8 mouse cellular contexts compared by ENCODE assay signal in genomic region chr5:31220448-31221303, GRCm38 (mm10). TPM values are rescaled to one million over a fixed set of nuclear protein-coding genes. Genes with fewer than 3 reads are reported as not detected.
DNase-seq lines count a peak whose midpoint lies in the region; ATAC-seq and TF ChIP-seq lines count a peak whose summit lies in the region.

Gene Ppm1g, minus strand, starts transcription at chr5:31220687.

- H3K9me3 ChIP-seq in MEL (replicated peaks; ENCODE audit: insufficient read depth, low read length): no peaks in the 10 kb centered on the region
- no peaks in the 10 kb centered on the region for H3K9me3 ChIP-seq in lung, postnatal 0 days (ENCODE audit: low read length)

- H3K27ac ChIP-seq in MEL (ENCODE audit: control insufficient read depth, low read depth, low read length): peak within 1 kb of the TSS; percentile 84
- H3K27ac ChIP-seq in cerebellum, adult 2 months (ENCODE audit: insufficient read depth, low read length): peak within 1 kb of the TSS; percentile 67
- H3K27ac ChIP-seq in lung, postnatal 0 days (ENCODE audit: low read length): peak within 1 kb of the TSS; percentile 86

- TF ChIP-seq EP300 in MEL (IDR thresholded peaks at IDR 0.05; ENCODE audit: low read depth in 1 of 2, low read length in 2 of 2): peak in 1 of 2 experiments; percentile 41; a peak in 2 of 4 replicates
- TF ChIP-seq EP300 in lung, postnatal 0 days (IDR thresholded peaks at IDR 0.05): no peak

- WGBS in cerebellum, adult 2 months: under 1% methylated on average over 70 of the region's 70 CpGs
- WGBS in lung, postnatal 0 days: under 1% methylated on average over 68 of the region's 70 CpGs

- peak; percentile 99 for DNase-seq in MEL (ENCODE audit: low read depth, low spot score)
- peak; percentile 95 to 96 for DNase-seq in cerebellum, adult 2 months
- DNase-seq in forelimb bud, embryonic 11.5 days (ENCODE audit: low read depth, low spot score): peak; percentile 95
- peak; percentile 96 for DNase-seq in layer of hippocampus, adult 9-11 months
- peak; percentile 98 for DNase-seq in lung, postnatal 0 days (ENCODE audit: low spot score)
- peak; percentile 99 for DNase-seq in ovary, postnatal 14 days (ENCODE audit: low spot score)
- DNase-seq in thymus, postnatal 14 days: peak; percentile 98

- peak; percentile 82 to 99 for TF ChIP-seq POLR2A in MEL (IDR thresholded peaks at IDR 0.05; ENCODE audit: control insufficient read depth in 1 of 2, insufficient read depth in 1 of 2, low read depth in 1 of 2, low read length in 2 of 2, poor library complexity in 1 of 2)
- TF ChIP-seq POLR2A in cerebellum, adult 2 months (IDR thresholded peaks at IDR 0.05; ENCODE audit: borderline replicate concordance, insufficient read depth, low read length): peak; percentile 98

- H3K36me3 ChIP-seq in MEL (ENCODE audit: control insufficient read depth in 1 of 2, insufficient read depth in 2 of 2, low read length in 2 of 2): peaks cover 12 to 33% of the 10 kb centered on the region in 2 experiments
- no peaks in the 10 kb centered on the region for H3K36me3 ChIP-seq in lung, postnatal 0 days (ENCODE audit: insufficient read depth, low read length)

- ATAC-seq in hematopoietic stem cell, adult 5-6 weeks (replicated peaks in 1 of 2; ENCODE audit: insufficient read depth in 1 of 2, low FRiP score in 2 of 2, low TSS enrichment in 1 of 2, low read depth in 1 of 2, poor library complexity in 2 of 2, severe bottlenecking in 2 of 2): peak; percentile 92 to 93
- ATAC-seq in lung, postnatal 0 days: peak; percentile 98

- TF ChIP-seq RAD21 in MEL (IDR thresholded peaks at IDR 0.05; ENCODE audit: low read depth, low read length): no peak

- H3K27me3 ChIP-seq in MEL (ENCODE audit: control insufficient read depth in 1 of 2, insufficient read depth in 2 of 2, low read length in 2 of 2): no peaks in the 10 kb centered on the region
- H3K27me3 ChIP-seq in cerebellum, adult 2 months (ENCODE audit: control insufficient read depth, insufficient read depth, low read length): no peaks in the 10 kb centered on the region
- no peaks in the 10 kb centered on the region for H3K27me3 ChIP-seq in lung, postnatal 0 days (replicated peaks; ENCODE audit: insufficient read depth, low read length)

- peaks cover 47% of the 10 kb centered on the region for H3K79me2 ChIP-seq in MEL (ENCODE audit: control insufficient read depth, insufficient read depth, low read length, poor library complexity)

- peak in 1 of 3 experiments; percentile 15; a peak in 1 of 6 replicates for TF ChIP-seq CTCF in MEL (IDR thresholded peaks at IDR 0.05 in 2 of 3, conservative IDR thresholded peaks at IDR 0.05 in 1 of 3; ENCODE audit: control insufficient read depth in 1 of 3, insufficient read depth in 1 of 3, low read depth in 2 of 3, low read length in 3 of 3, poor library complexity in 1 of 3, severe bottlenecking in 1 of 3)
- no peak for TF ChIP-seq CTCF in cerebellum, adult 2 months (IDR thresholded peaks at IDR 0.05; ENCODE audit: borderline replicate concordance, insufficient read depth, low read depth, low read length)
- peak; percentile 21 for TF ChIP-seq CTCF in lung, postnatal 0 days (IDR thresholded peaks at IDR 0.05)

- H3K4me1 ChIP-seq in MEL (ENCODE audit: control insufficient read depth in 1 of 2, insufficient read depth in 2 of 2, low read length in 2 of 2): peaks cover 8 to 15% of the 10 kb centered on the region in 2 experiments
- peaks cover 2% of the 10 kb centered on the region; the same call in 1 of the 2 replicates for H3K4me1 ChIP-seq in cerebellum, adult 2 months (ENCODE audit: control insufficient read depth, insufficient read depth, low read length)
- H3K4me1 ChIP-seq in lung, postnatal 0 days (ENCODE audit: insufficient read depth, low read depth, low read length): no peaks in the 10 kb centered on the region; the same call in 1 of the 2 replicates

- peak within 1 kb of the TSS; percentile 74 for H3K4me3 ChIP-seq in MEL (ENCODE audit: control insufficient read depth in 1 of 2, insufficient read depth in 1 of 2, low read depth in 2 of 2, low read length in 2 of 2)
- peak within 1 kb of the TSS; percentile 90 for H3K4me3 ChIP-seq in cerebellum, adult 2 months (replicated peaks; ENCODE audit: insufficient read depth, low read depth, low read length)
- H3K4me3 ChIP-seq in lung, postnatal 0 days (ENCODE audit: low read depth, low read length): peak within 1 kb of the TSS; percentile 76

- H3K4me2 ChIP-seq in lung, postnatal 0 days (replicated peaks; ENCODE audit: low read depth, low read length): peak within 1 kb of the TSS; percentile 96

- peak within 1 kb of the TSS; percentile 95 for H3K9ac ChIP-seq in MEL (ENCODE audit: control insufficient read depth, low read depth, low read length, poor library complexity, severe bottlenecking)
- peak within 1 kb of the TSS; percentile 74 for H3K9ac ChIP-seq in lung, postnatal 0 days (replicated peaks; ENCODE audit: low read depth)

TF ChIP-seq in MEL, 35 proteins besides CTCF, POLR2A, EP300 and RAD21:
- peak; percentile 99 for TF ChIP-seq NELFE (IDR thresholded peaks at IDR 0.05; ENCODE audit: low read depth, low read length)
- TF ChIP-seq MAFK (IDR thresholded peaks at IDR 0.05; ENCODE audit: borderline replicate concordance, low read depth, low read length): no peak
- TF ChIP-seq KAT2A (conservative IDR thresholded peaks at IDR 0.05; ENCODE audit: low read depth, low read length): peak; percentile 58; the same call in 1 of the 2 replicates
- peak; percentile 10; the same call in 1 of the 2 replicates for TF ChIP-seq CHD1 (IDR thresholded peaks at IDR 0.05; ENCODE audit: low read depth, low read length)
- TF ChIP-seq GATA1 (IDR thresholded peaks at IDR 0.05; ENCODE audit: low read depth, low read length): peak; percentile 64
- TF ChIP-seq POLR2AphosphoS2 (IDR thresholded peaks at IDR 0.05; ENCODE audit: low read length): peak; percentile 99
- TF ChIP-seq E2F4 (IDR thresholded peaks at IDR 0.05; ENCODE audit: borderline replicate concordance, low read depth, low read length): peak; percentile 80
- no peak for TF ChIP-seq TAL1 (IDR thresholded peaks at IDR 0.05; ENCODE audit: low read length)
- TF ChIP-seq MYB (IDR thresholded peaks at IDR 0.05; ENCODE audit: low read depth, low read length): peak; percentile 85
- no peak; the same call in 1 of the 2 replicates for TF ChIP-seq ZNF384 (IDR thresholded peaks at IDR 0.05; ENCODE audit: low read depth, low read length)
- peak; percentile 10 for TF ChIP-seq USF1 (IDR thresholded peaks at IDR 0.05; ENCODE audit: low read depth, low read length)
- TF ChIP-seq MAZ (IDR thresholded peaks at IDR 0.05; ENCODE audit: low read depth, low read length): peak; percentile 77
- TF ChIP-seq ZKSCAN1 (IDR thresholded peaks at IDR 0.05; ENCODE audit: low read depth, low read length): no peak
- peak; percentile 90 for TF ChIP-seq ELF1 (IDR thresholded peaks at IDR 0.05; ENCODE audit: low read depth, low read length)
- peak; percentile 76 for TF ChIP-seq TBP (IDR thresholded peaks at IDR 0.05; ENCODE audit: low read depth, low read length)
- peak; percentile 89; the same call in 1 of the 2 replicates for TF ChIP-seq MYC (IDR thresholded peaks at IDR 0.05; ENCODE audit: low read depth, low read length)
- TF ChIP-seq POLR2AphosphoS5 (IDR thresholded peaks at IDR 0.05; ENCODE audit: borderline replicate concordance, low read depth, low read length): peak; percentile 23; the same call in 1 of the 2 replicates
- no peak for TF ChIP-seq JUND (IDR thresholded peaks at IDR 0.05; ENCODE audit: low read depth, low read length)
- peak; percentile 88 for TF ChIP-seq HCFC1 (IDR thresholded peaks at IDR 0.05; ENCODE audit: low read depth, low read length)
- no peak for TF ChIP-seq MEF2A (IDR thresholded peaks at IDR 0.05; ENCODE audit: extremely low read depth, insufficient replicate concordance, low read depth, low read length, poor library complexity, severe bottlenecking)
- TF ChIP-seq ETS1 (IDR thresholded peaks at IDR 0.05; ENCODE audit: low read depth, low read length): peak; percentile 37; the same call in 1 of the 2 replicates
- TF ChIP-seq RCOR1 (IDR thresholded peaks at IDR 0.05; ENCODE audit: low read depth, low read length): no peak
- TF ChIP-seq MAX (IDR thresholded peaks at IDR 0.05; ENCODE audit: low read length): peak; percentile 87
- TF ChIP-seq BHLHE40 (IDR thresholded peaks at IDR 0.05; ENCODE audit: borderline replicate concordance, low read depth, low read length): no peak
- peak; percentile 88 for TF ChIP-seq MXI1 (IDR thresholded peaks at IDR 0.05; ENCODE audit: low read depth, low read length)
- no peak for TF ChIP-seq GABPA (IDR thresholded peaks at IDR 0.05; ENCODE audit: low read depth, low read length)
- peak; percentile 94 for TF ChIP-seq CHD2 (IDR thresholded peaks at IDR 0.05; ENCODE audit: low read length)
- TF ChIP-seq SIN3A (IDR thresholded peaks at IDR 0.05; ENCODE audit: low read length): peak; percentile 95
- 0 out of 2 replicates have a peak, but pooled peaks have one; percentile 36 for TF ChIP-seq NRF1 (IDR thresholded peaks at IDR 0.05; ENCODE audit: insufficient read depth, low read depth, low read length, poor library complexity, severe bottlenecking)
- peak; percentile 73 for TF ChIP-seq TCF12 (IDR thresholded peaks at IDR 0.05; ENCODE audit: low read depth, low read length)
- peak; percentile 98 for TF ChIP-seq ZMIZ1 (IDR thresholded peaks at IDR 0.05; ENCODE audit: low read depth, low read length)
- TF ChIP-seq SMC3 (IDR thresholded peaks at IDR 0.05; ENCODE audit: low read depth, low read length): no peak
- no peak for TF ChIP-seq ZC3H11A (IDR thresholded peaks at IDR 0.05; ENCODE audit: low read depth, low read length)
- TF ChIP-seq USF2 (IDR thresholded peaks at IDR 0.05; ENCODE audit: borderline replicate concordance in 1 of 2, insufficient read depth in 1 of 2, low read depth in 1 of 2, low read length in 2 of 2): no peak
- TF ChIP-seq UBTF (IDR thresholded peaks at IDR 0.05; ENCODE audit: borderline replicate concordance, insufficient read depth, low read depth, low read length): 0 out of 2 replicates have a peak, but pooled peaks have one; percentile 77
TF ChIP-seq in MEL: peak in this region for 23.

RNA-seq across cellular contexts. Expression of gene Ppm1g, which starts in this region (rescaled TPM):
- total RNA-seq in MEL (2012; rRNA removed): 374 and 408 TPM in 2 replicates
- 100 to 1,000 TPM; 169 to 639 TPM for polyA plus RNA-seq in MEL (2012; ENCODE audit: insufficient read depth in 1 of 2, insufficient read length in 2 of 2, low read depth in 1 of 2, low replicate concordance in 2 of 2, missing spikeins in 1 of 2)
- 83.9 and 84.1 TPM in 2 replicates for polyA plus RNA-seq in cerebellum, adult 2 months (2012; rRNA removed)
- total RNA-seq in hematopoietic stem cell, adult 5-6 weeks (2017): 130 and 218 TPM in 2 replicates
- 77.6 TPM in 2 replicates for polyA plus RNA-seq in lung, postnatal 0 days (2015; fragmentation: Nextera tagmentation; extraction: Ambion mirVana)

Comparison
In these comparisons a context has a peak if more than half of its experiments do, and no peak if none do; other contexts are left out.
1. Peak in every context shown above with its lines: DNase-seq, ATAC-seq, H3K4me3 ChIP-seq and H3K27ac ChIP-seq.